Mouse (Mus musculus): ENCODE data around the gene Ulk3. TPM values are rescaled to one million over a fixed set of nuclear protein-coding genes. Genes with fewer than 3 reads are reported as not detected.

Ulk3 gene
- polyA plus RNA-seq, 1 experiment from 2014 or later, result 5.5 TPM

DNA sequence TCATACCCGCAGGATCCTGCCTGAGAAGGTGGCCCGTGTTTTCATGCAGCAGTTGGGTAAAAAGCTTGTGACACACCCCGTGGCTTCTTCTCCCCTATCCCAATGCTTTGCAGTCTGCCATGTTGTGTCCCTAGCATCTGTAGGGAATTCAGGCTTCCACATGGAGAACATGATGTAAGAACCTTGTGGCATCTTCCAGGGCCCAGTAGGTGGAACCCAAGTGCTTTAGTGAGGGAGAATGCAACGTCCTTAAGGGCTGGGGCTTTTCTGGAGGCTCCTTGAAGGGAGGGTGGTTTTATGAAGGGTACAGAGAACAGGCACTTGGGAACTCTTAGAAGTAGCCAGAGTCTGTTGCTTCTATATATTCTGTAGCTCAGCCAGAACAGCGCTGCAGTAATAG lies 1.5 kb downstream of the Ulk3 start:
- 44% methylated on average over 5 of the region's 5 CpGs for WGBS (ENCODE audit: insufficient replicate concordance)
- H3K36me3 ChIP-seq (ENCODE audit: control insufficient read depth, insufficient read depth), result no peaks in the 10 kb centered on the region

DNA sequence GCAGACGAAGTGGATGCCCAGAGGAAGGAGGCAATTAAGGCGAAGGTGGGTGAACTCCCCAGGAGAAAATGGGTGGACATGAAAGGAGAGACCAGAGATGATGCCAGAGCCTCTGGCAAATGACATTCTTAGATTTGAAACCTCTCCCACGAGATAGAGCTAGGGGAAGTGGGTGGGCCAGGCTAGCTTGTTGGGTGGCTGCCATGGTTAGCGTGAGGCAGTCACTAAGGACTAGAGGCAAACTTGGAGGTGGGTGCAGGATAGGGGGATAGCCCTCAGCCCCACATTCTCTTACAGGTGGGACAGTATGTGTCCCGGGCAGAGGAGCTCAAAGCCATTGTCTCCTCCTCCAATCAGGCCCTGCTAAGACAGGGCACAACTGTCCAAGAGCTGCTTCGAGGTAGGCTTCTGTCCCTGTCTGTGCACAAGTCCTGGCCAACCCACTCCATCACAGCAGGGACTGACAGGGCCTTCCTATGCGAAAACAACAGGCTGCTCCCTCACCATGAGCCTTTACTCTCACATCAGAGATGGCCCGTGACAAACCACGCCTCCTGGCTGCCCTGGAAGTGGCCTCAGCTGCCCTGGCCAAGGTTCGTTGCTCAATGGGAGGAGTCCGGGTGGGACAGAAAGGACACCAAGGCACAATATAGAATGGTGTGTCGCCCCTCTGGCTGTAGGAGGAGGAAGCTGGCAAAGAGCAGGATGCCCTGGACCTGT lies 4.4 kb downstream of the Ulk3 start:
- Histone ChIP-seq H3K4me2 (ENCODE audit: low read depth, low read length) (no peak overlapping the region), H3K27ac (ENCODE audit: low read length) (no peak overlapping the region), H3K4me3 (ENCODE audit: low read depth, low read length) (no peak overlapping the region), H3K36me3 (ENCODE audit: control insufficient read depth, insufficient read depth) (no peaks in the 10 kb centered on the region), H3K4me1 (ENCODE audit: control insufficient read depth, low read depth, low read length) (peaks cover 19% of the 10 kb centered on the region), H3K27me3 (ENCODE audit: control insufficient read depth, insufficient read depth, low read depth, low read length) (no peaks in the 10 kb centered on the region), H3K9me3 (replicated peaks; ENCODE audit: control insufficient read depth, low read length) (no peaks in the 10 kb centered on the region), H3K9ac (ENCODE audit: low read depth, low read length) (no peak overlapping the region)
- 63% methylated on average over 12 of the region's 12 CpGs for WGBS (ENCODE audit: insufficient replicate concordance)
- ATAC-seq (ENCODE audit: low read depth), result no peak

More for the DNA sequence above, 1.5 kb downstream of the Ulk3 start:
- H3K4me2 ChIP-seq (ENCODE audit: low read depth, low read length), result no peak overlapping the region
- no peak overlapping the region for H3K9ac ChIP-seq (ENCODE audit: low read depth, low read length)
- no peak overlapping the region for H3K27ac ChIP-seq (ENCODE audit: low read length)
- peaks cover 20% of the 10 kb centered on the region for H3K4me1 ChIP-seq (ENCODE audit: control insufficient read depth, low read depth, low read length)
- H3K4me3 ChIP-seq (ENCODE audit: low read depth, low read length), result no peak overlapping the region
- no peaks in the 10 kb centered on the region for H3K27me3 ChIP-seq (ENCODE audit: control insufficient read depth, insufficient read depth, low read depth, low read length)
- H3K9me3 ChIP-seq (replicated peaks; ENCODE audit: control insufficient read depth, low read length), result no peaks in the 10 kb centered on the region
- no peak for ATAC-seq (ENCODE audit: low read depth)

GRCm38 (mm10) chr9:57594174-57594509 lies 4.9 kb downstream of the Ulk3 start:
- 71% methylated on average over 9 of the region's 9 CpGs for WGBS (ENCODE audit: insufficient replicate concordance)
- no peak for ATAC-seq (ENCODE audit: low read depth)
- Histone ChIP-seq H3K9me3 (replicated peaks; ENCODE audit: control insufficient read depth, low read length) (no peaks in the 10 kb centered on the region), H3K9ac (ENCODE audit: low read depth, low read length) (no peak overlapping the region), H3K36me3 (ENCODE audit: control insufficient read depth, insufficient read depth) (no peaks in the 10 kb centered on the region), H3K27me3 (ENCODE audit: control insufficient read depth, insufficient read depth, low read depth, low read length) (no peaks in the 10 kb centered on the region), H3K4me1 (ENCODE audit: control insufficient read depth, low read depth, low read length) (peaks cover 14% of the 10 kb centered on the region), H3K4me3 (ENCODE audit: low read depth, low read length) (no peak overlapping the region), H3K4me2 (ENCODE audit: low read depth, low read length) (no peak overlapping the region), H3K27ac (ENCODE audit: low read length) (no peak overlapping the region)

- 80% methylated on average over 8 of the region's 8 CpGs for WGBS (ENCODE audit: insufficient replicate concordance)
- no peak for ATAC-seq (ENCODE audit: low read depth)
- no peak overlapping the region for H3K4me3 ChIP-seq (ENCODE audit: low read depth, low read length)
- no peak overlapping the region for H3K9ac ChIP-seq (ENCODE audit: low read depth, low read length)
- peaks cover 12% of the 10 kb centered on the region for H3K4me1 ChIP-seq (ENCODE audit: control insufficient read depth, low read depth, low read length)
- no peaks in the 10 kb centered on the region for H3K9me3 ChIP-seq (replicated peaks; ENCODE audit: control insufficient read depth, low read length)
- no peaks in the 10 kb centered on the region for H3K27me3 ChIP-seq (ENCODE audit: control insufficient read depth, insufficient read depth, low read depth, low read length)
- H3K27ac ChIP-seq (ENCODE audit: low read length), result no peak overlapping the region
- no peaks in the 10 kb centered on the region for H3K36me3 ChIP-seq (ENCODE audit: control insufficient read depth, insufficient read depth)
- H3K4me2 ChIP-seq (ENCODE audit: low read depth, low read length), result no peak overlapping the region
These were observed 8.0 kb downstream of the Ulk3 start for GRCm38 (mm10) chr9:57597265-57597664.

DNA sequence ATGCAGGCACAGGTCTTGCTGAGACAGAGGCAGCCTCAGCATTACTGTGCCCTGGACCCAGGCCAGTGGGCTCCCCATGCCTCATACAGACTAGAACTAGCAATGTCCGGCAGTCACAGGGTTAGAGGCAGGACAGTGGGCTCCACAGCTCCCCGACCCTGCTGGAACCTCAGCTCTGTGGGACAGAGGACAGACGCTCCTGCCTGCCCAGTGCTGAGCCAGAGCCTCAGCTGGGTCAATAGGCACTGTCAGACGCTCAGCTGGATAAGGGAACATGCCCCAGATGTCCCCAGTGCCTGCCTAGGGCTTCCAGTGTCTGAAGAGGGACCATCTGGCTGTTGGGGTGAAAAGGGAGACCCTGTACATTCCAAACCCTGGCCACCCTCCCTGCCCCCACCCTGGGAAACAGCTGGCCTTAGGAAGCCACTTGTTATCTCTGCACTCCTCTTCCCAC lies 8.7 kb downstream of the Ulk3 start:
- H3K4me3 ChIP-seq (ENCODE audit: low read depth, low read length), result no peak overlapping the region
- H3K9ac ChIP-seq (ENCODE audit: low read depth, low read length), result no peak overlapping the region
- H3K9me3 ChIP-seq (replicated peaks; ENCODE audit: control insufficient read depth, low read length), result no peaks in the 10 kb centered on the region
- peaks cover 12% of the 10 kb centered on the region for H3K4me1 ChIP-seq (ENCODE audit: control insufficient read depth, low read depth, low read length)
- ATAC-seq (ENCODE audit: low read depth), result no peak
- no peaks in the 10 kb centered on the region for H3K36me3 ChIP-seq (ENCODE audit: control insufficient read depth, insufficient read depth)
- WGBS (ENCODE audit: insufficient replicate concordance), result 40% methylated on average over 4 of the region's 4 CpGs
- no peak overlapping the region for H3K4me2 ChIP-seq (ENCODE audit: low read depth, low read length)
- no peak overlapping the region for H3K27ac ChIP-seq (ENCODE audit: low read length)
- H3K27me3 ChIP-seq (ENCODE audit: control insufficient read depth, insufficient read depth, low read depth, low read length), result no peaks in the 10 kb centered on the region

- H3K9me3 ChIP-seq (replicated peaks; ENCODE audit: control insufficient read depth, low read length), result no peaks in the 10 kb centered on the region
- 53% methylated on average over 8 of the region's 8 CpGs for WGBS (ENCODE audit: insufficient replicate concordance)
- no peak overlapping the region for H3K4me3 ChIP-seq (ENCODE audit: low read depth, low read length)
- no peaks in the 10 kb centered on the region for H3K36me3 ChIP-seq (ENCODE audit: control insufficient read depth, insufficient read depth)
- H3K27me3 ChIP-seq (ENCODE audit: control insufficient read depth, insufficient read depth, low read depth, low read length), result 0 out of 2 replicates have a peak, but pooled peaks cover 2% of the 10 kb centered on the region
- no peak overlapping the region for H3K4me2 ChIP-seq (ENCODE audit: low read depth, low read length)
- no peak overlapping the region for H3K27ac ChIP-seq (ENCODE audit: low read length)
- H3K9ac ChIP-seq (ENCODE audit: low read depth, low read length), result no peak overlapping the region
- ATAC-seq (ENCODE audit: low read depth), result no peak
- H3K4me1 ChIP-seq (ENCODE audit: control insufficient read depth, low read depth, low read length), result peaks cover 10% of the 10 kb centered on the region
These were observed 9.8 kb downstream of the Ulk3 start for GRCm38 (mm10) chr9:57598851-57599563.

DNA sequence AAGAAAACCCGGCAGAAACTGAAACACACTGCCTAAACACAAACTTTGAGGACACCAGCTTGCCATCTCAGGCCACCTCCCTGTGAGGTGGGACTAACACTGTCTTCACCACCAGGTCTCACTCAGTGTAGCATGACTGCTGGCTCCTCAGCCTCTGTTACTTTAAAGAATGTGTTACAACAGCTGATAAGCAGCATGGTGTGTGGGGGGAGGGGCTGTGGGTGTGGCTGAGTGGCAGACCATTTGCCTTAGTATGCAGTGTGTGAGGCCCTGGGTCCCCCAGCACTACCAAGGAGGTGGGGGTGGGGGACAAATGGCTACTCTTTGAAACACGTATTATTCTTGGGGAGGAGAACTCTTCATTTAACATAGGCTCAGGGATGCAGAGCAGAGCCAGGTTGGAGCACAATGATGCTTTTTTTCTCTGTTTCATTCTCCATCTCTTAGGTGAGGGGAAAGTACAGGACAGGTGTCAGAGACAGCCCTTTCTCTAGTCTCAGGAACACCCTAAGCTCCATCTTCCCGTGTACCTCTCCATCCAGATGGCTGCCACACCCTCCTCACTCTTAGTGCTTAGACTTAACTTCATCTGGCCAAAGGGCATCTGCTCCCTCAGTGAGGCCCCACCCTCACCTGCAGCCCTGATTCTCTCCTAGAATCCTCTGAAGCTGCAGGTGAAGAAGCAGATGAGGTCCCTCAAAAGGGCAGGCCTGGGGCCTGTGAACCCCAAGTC lies 11.5 kb downstream of the Ulk3 start:
- 0 out of 2 replicates have a peak, but pooled peaks have one; percentile 24 for ATAC-seq (ENCODE audit: low read depth)
- H3K9ac ChIP-seq (ENCODE audit: low read depth, low read length), result no peak overlapping the region
- peaks cover 11% of the 10 kb centered on the region; the same call in 1 of the 2 replicates for H3K27me3 ChIP-seq (ENCODE audit: control insufficient read depth, insufficient read depth, low read depth, low read length)
- H3K9me3 ChIP-seq (replicated peaks; ENCODE audit: control insufficient read depth, low read length), result no peaks in the 10 kb centered on the region
- no peaks in the 10 kb centered on the region for H3K36me3 ChIP-seq (ENCODE audit: control insufficient read depth, insufficient read depth)
- no peak overlapping the region for H3K4me3 ChIP-seq (ENCODE audit: low read depth, low read length)
- no peak overlapping the region for H3K4me2 ChIP-seq (ENCODE audit: low read depth, low read length)
- H3K27ac ChIP-seq (ENCODE audit: low read length), result no peak overlapping the region
- WGBS (ENCODE audit: insufficient replicate concordance), result 17% methylated on average over 3 of the region's 3 CpGs
- H3K4me1 ChIP-seq (ENCODE audit: control insufficient read depth, low read depth, low read length), result peaks cover 7% of the 10 kb centered on the region

DNA sequence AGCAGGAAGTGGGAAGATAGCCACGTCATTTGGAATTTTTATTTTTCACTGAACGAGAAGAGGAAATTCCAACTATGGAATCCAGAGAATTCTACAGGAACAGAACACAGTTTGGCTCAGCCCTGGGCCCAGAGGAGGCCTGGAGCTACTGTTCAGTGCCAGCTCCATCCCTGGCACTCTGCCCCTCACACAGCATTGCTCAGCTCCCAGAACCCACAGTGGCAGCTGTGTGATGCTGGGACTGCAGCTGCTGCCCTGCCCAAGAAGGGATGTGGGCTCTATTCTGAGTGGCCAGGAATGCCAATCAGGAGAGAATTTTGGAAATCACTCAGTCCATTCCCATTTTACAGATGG lies 12.1 kb downstream of the Ulk3 start:
- ATAC-seq (ENCODE audit: low read depth), result no peak
- H3K27me3 ChIP-seq (ENCODE audit: control insufficient read depth, insufficient read depth, low read depth, low read length), result peaks cover 17% of the 10 kb centered on the region
- no peak overlapping the region for H3K9ac ChIP-seq (ENCODE audit: low read depth, low read length)
- H3K4me2 ChIP-seq (ENCODE audit: low read depth, low read length), result no peak overlapping the region
- 33% methylated on average over 2 of the region's 2 CpGs for WGBS (ENCODE audit: insufficient replicate concordance)
- no peaks in the 10 kb centered on the region for H3K9me3 ChIP-seq (replicated peaks; ENCODE audit: control insufficient read depth, low read length)
- no peak overlapping the region for H3K4me3 ChIP-seq (ENCODE audit: low read depth, low read length)
- H3K4me1 ChIP-seq (ENCODE audit: control insufficient read depth, low read depth, low read length), result peaks cover 7% of the 10 kb centered on the region
- H3K27ac ChIP-seq (ENCODE audit: low read length), result no peak overlapping the region
- no peaks in the 10 kb centered on the region for H3K36me3 ChIP-seq (ENCODE audit: control insufficient read depth, insufficient read depth)

DNA sequence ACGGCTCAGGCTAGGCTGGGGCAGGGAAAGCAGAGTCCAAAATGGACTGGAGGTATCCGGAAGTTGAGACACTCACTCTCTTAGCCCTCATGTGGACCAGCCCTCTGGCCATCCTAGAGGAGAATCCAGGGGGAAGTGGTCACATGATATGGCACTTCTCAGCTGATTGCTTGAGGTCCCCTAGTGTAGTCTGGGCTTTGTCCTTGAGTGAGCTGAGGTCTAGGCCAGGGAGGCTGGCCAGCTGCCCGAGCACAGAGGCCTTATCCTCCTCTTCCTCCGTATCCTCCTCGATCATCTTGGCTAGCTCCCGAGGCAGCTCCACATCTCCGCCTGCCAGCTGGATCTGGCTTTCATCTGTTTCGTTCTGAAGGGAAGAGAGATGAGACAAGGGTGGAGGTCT lies 12.8 kb downstream of the Ulk3 start:
- no peak for ATAC-seq (ENCODE audit: low read depth)
- 46% methylated on average over 8 of the region's 8 CpGs for WGBS (ENCODE audit: insufficient replicate concordance)
- no peaks in the 10 kb centered on the region for H3K36me3 ChIP-seq (ENCODE audit: control insufficient read depth, insufficient read depth)
- no peak overlapping the region for H3K4me2 ChIP-seq (ENCODE audit: low read depth, low read length)
- H3K27me3 ChIP-seq (ENCODE audit: control insufficient read depth, insufficient read depth, low read depth, low read length), result peaks cover 18% of the 10 kb centered on the region
- peaks cover 7% of the 10 kb centered on the region for H3K4me1 ChIP-seq (ENCODE audit: control insufficient read depth, low read depth, low read length)
- no peak overlapping the region for H3K9ac ChIP-seq (ENCODE audit: low read depth, low read length)
- no peak overlapping the region for H3K4me3 ChIP-seq (ENCODE audit: low read depth, low read length)
- no peak overlapping the region for H3K27ac ChIP-seq (ENCODE audit: low read length)
- H3K9me3 ChIP-seq (replicated peaks; ENCODE audit: control insufficient read depth, low read length), result no peaks in the 10 kb centered on the region

Data from liver, embryonic 16.5 days (tissue).